Comparison of ENCODE assay signal across 11 mouse cellular contexts in the genomic region with DNA sequence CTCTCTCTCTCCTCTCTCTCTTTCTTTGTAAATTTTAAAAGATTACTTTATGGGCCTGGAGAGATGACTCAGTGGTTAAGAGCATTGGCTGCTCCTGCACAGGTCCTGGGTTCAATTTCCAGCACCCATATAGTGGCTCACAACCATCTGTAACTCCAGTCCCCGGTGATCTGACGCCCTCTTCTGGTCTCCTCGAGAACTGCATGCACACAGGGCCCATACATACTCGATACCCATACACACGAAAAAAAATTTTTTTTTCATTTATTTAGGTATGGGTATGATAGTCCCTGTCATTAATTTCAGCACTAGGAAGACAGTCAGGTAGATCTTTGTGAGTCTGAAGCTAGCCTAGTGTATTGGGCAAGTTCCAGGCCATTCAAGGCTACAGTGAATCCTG. TPM values are rescaled to one million over a fixed set of nuclear protein-coding genes. Genes with fewer than 3 reads are reported as not detected.
DNase-seq lines count a peak whose midpoint lies in the region; ATAC-seq and TF ChIP-seq lines count a peak whose summit lies in the region.
"Had no signal": no experiment of that assay in that cellular context is flagged by ENCODE, and none has a peak within 500 bp of the region (broad histone marks: within the 10 kb centered on the region; RNA-seq: fewer than 3 reads in every experiment).

No protein-coding gene starts in this region.

- no peak overlapping the region for H3K4me3 ChIP-seq in heart, adult 2 months
- no peak overlapping the region for H3K4me3 ChIP-seq in heart, embryonic 12.5 days
- no peak overlapping the region for H3K4me3 ChIP-seq in lung, embryonic 14.5 days (ENCODE audit: low read depth, low read length)

- peak; percentile 33 for TF ChIP-seq CTCF in heart, adult 2 months (IDR thresholded peaks at IDR 0.05)
- peak; percentile 47 for TF ChIP-seq CTCF in lung, embryonic 14.5 days (IDR thresholded peaks at IDR 0.05; ENCODE audit: low read depth)
- TF ChIP-seq CTCF in Patski (IDR thresholded peaks at IDR 0.05), result peak; percentile 54

- no peaks in the 10 kb centered on the region for H3K79me2 ChIP-seq in heart, adult 2 months (replicated peaks; ENCODE audit: control insufficient read depth, insufficient read depth, low read length)

- CTCF ChIA-PET in Patski (lab: Charles Lee), result no interaction called here

- H3K27me3 ChIP-seq in heart, adult 2 months (ENCODE audit: control insufficient read depth, insufficient read depth, low read length), result no peaks in the 10 kb centered on the region; the same call in 1 of the 2 replicates
- peaks cover 25% of the 10 kb centered on the region for H3K27me3 ChIP-seq in heart, embryonic 12.5 days (replicated peaks)
- no peaks in the 10 kb centered on the region for H3K27me3 ChIP-seq in lung, embryonic 14.5 days (ENCODE audit: insufficient read depth, low read length)
- no peaks in the 10 kb centered on the region for H3K27me3 ChIP-seq in Patski
- H3K27me3 ChIP-seq: CH12.LX had no signal

- H3K4me1 ChIP-seq in heart, adult 2 months (ENCODE audit: control insufficient read depth, insufficient read depth, low read length), result peaks cover 2% of the 10 kb centered on the region; the same call in 1 of the 2 replicates
- H3K4me1 ChIP-seq in heart, embryonic 12.5 days (replicated peaks), result peaks cover 16% of the 10 kb centered on the region
- H3K4me1 ChIP-seq in lung, embryonic 14.5 days (ENCODE audit: insufficient read depth), result peaks cover 9% of the 10 kb centered on the region

- no peak for DNase-seq in heart, adult 2 months
- no peak for DNase-seq in lung, embryonic 14.5 days
- DNase-seq in lung, adult 18-20 months, result no peak
- no peak for DNase-seq in Patski (ENCODE audit: low read depth, low spot score)
- DNase-seq in naive thymus-derived CD4-positive, alpha-beta T cell, adult 2 months (ENCODE audit: low read depth), result peak; percentile 38
- no peak for DNase-seq in embryo, embryonic 11 days
- DNase-seq: cerebellum, adult 18-20 months; heart, adult 11 months had no signal

- POLR2A ChIA-PET in Patski (lab: Charles Lee), result no interaction called here

- WGBS in heart, adult 2 months, result 81% methylated on average over 5 of the region's 5 CpGs
- WGBS in heart, embryonic 12.5 days, result 71% methylated on average over 5 of the region's 5 CpGs
- 80% methylated on average over 5 of the region's 5 CpGs for WGBS in lung, embryonic 14.5 days

- H3K9me3 ChIP-seq in heart, embryonic 12.5 days (replicated peaks), result 0 out of 2 replicates have a peak, but pooled peaks cover 5% of the 10 kb centered on the region
- no peaks in the 10 kb centered on the region for H3K9me3 ChIP-seq in lung, embryonic 14.5 days (ENCODE audit: low read depth, low read length)
- H3K9me3 ChIP-seq: kidney, embryonic 15.5 days had no signal

- TF ChIP-seq EP300 in heart, adult 2 months (IDR thresholded peaks at IDR 0.05; ENCODE audit: insufficient read depth, low read depth, low read length), result no peak

- TF ChIP-seq POLR2A in heart, adult 2 months (IDR thresholded peaks at IDR 0.05; ENCODE audit: insufficient read depth, low read depth, low read length), result no peak

- no peak overlapping the region for H3K4me2 ChIP-seq in heart, embryonic 12.5 days
- no peak overlapping the region; the same call in 1 of the 2 replicates for H3K4me2 ChIP-seq in lung, embryonic 14.5 days

- H3K27ac ChIP-seq in heart, adult 2 months, result no peak overlapping the region
- H3K27ac ChIP-seq in heart, embryonic 12.5 days (ENCODE audit: poor library complexity, severe bottlenecking), result no peak overlapping the region
- no peak overlapping the region for H3K27ac ChIP-seq in lung, embryonic 14.5 days (ENCODE audit: low read depth)
- H3K27ac ChIP-seq: kidney, embryonic 15.5 days had no signal

- no peak overlapping the region for H3K9ac ChIP-seq in heart, adult 2 months (ENCODE audit: low read depth, low read length)
- no peak overlapping the region for H3K9ac ChIP-seq in heart, embryonic 12.5 days
- H3K9ac ChIP-seq in lung, embryonic 14.5 days, result no peak overlapping the region

- no peak for ATAC-seq in heart, embryonic 12.5 days (ENCODE audit: insufficient number of reproducible peaks, low FRiP score)
- no peak for ATAC-seq in lung, embryonic 14.5 days (ENCODE audit: insufficient read depth)
- ATAC-seq in Patski, result no peak

- no peaks in the 10 kb centered on the region for H3K36me3 ChIP-seq in heart, adult 2 months (ENCODE audit: control insufficient read depth, insufficient read depth, low read length)
- no peaks in the 10 kb centered on the region for H3K36me3 ChIP-seq in heart, embryonic 12.5 days
- H3K36me3 ChIP-seq in lung, embryonic 14.5 days (ENCODE audit: insufficient read depth), result no peaks in the 10 kb centered on the region
- H3K36me3 ChIP-seq: kidney, embryonic 15.5 days had no signal

- intact Hi-C loops in heart, adult 2 months (cut with DNase I), result loop anchor here (10.0 kb wide), 1 partner anchor 484 kb away; no protein-coding TSS in a partner anchor

- in situ Hi-C loops in Patski (cut with MboI; ENCODE audit: low pct_unique_long_range_greater_than_20kb), result no loop called here

RNA-seq across cellular contexts. Expression of a gene that starts 59.3 kb away (rescaled TPM):
- 1 to 10 TPM in 1 of 2 experiments, under 1 TPM in 1; 0.91 to 1.1 TPM for total RNA-seq in heart, adult 2 months (2021)
- polyA plus RNA-seq in heart, adult 2 months (2012; rRNA removed), result 2.7 and 3.4 TPM in 2 replicates
- polyA plus RNA-seq in heart, embryonic 12.5 days (2016; fragmentation: Nextera tagmentation; extraction: Ambion mirVana), result 5.8 and 6.5 TPM in 2 replicates
- polyA plus RNA-seq in lung, embryonic 14.5 days (2014; fragmentation: Nextera tagmentation; extraction: Ambion mirVana), result 8.5 and 10.7 TPM in 2 replicates
- 4.7 TPM for polyA plus RNA-seq in Patski (2021)

RNA-seq across cellular contexts. Expression of a gene that starts 59.5 kb away (rescaled TPM):
- total RNA-seq in heart, adult 2 months (2021), result 100 to 1,000 TPM; 156 to 177 TPM
- 221 and 283 TPM in 2 replicates for polyA plus RNA-seq in heart, adult 2 months (2012; rRNA removed)
- 254 and 255 TPM in 2 replicates for polyA plus RNA-seq in heart, embryonic 12.5 days (2016; fragmentation: Nextera tagmentation; extraction: Ambion mirVana)
- 392 and 398 TPM in 2 replicates for polyA plus RNA-seq in lung, embryonic 14.5 days (2014; fragmentation: Nextera tagmentation; extraction: Ambion mirVana)
- 328 TPM for polyA plus RNA-seq in Patski (2021)
